Mouse (Mus musculus) bone marrow, adult 2 months (tissue): ENCODE results near the gene Agtpbp1.

ENCODE experiments used
- CTCF ChIP-seq: fragments of 200-500 bp; IDR thresholded peaks from 2 replicates; pipeline ENCODE4 v1.5.1; 2011; ENCODE audit warnings: low read length, control low read depth; ENCODE audit not compliant: control insufficient read depth, insufficient read depth
- POLR2A ChIP-seq: fragments of 200-500 bp; IDR thresholded peaks from 2 replicates; pipeline ENCODE4 v1.6.1; 2011; ENCODE audit warnings: low read depth, mild to moderate bottlenecking, control low read depth, low read length, borderline replicate concordance; ENCODE audit not compliant: control insufficient read depth

- TF ChIP-seq CTCF, result no peak
- no peak for TF ChIP-seq POLR2A
Observed at GRCm38 (mm10) chr13:59467591-59467990, 117.4 kb downstream of the Agtpbp1 start.
